Mouse (Mus musculus): ENCODE measurements around the gene Olfr1320.
"Not testable (repeated sequence)": the region's sequence is repeated elsewhere in the genome, so short reads cannot be mapped to it uniquely, and the experiment has no call there.

The Olfr1320 gene

DNA sequence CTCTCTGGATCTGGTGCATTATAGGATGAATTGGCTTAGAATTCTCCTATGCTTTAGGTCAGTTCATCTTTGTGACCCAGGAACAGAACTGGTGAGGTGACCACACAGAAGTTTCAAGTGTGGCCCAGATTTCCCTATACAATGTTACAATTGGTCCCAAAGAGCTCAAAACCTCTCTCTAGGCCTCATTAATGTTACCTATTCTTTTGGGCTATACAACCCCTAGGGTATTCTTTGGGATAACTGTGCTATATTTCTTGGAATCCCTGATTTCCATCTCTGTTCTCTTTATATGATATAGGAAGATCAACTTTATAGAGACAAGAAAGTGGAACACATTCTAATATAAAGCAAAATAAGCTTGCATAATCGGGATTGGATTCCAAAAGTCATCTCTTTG, at the start of gene Olfr1320:
Gene Olfr1320 (plus strand): TSS at position 301 of the 400 bp plus-strand sequence.
- DNase-seq (ENCODE audit: low spot score): no peak

DNA sequence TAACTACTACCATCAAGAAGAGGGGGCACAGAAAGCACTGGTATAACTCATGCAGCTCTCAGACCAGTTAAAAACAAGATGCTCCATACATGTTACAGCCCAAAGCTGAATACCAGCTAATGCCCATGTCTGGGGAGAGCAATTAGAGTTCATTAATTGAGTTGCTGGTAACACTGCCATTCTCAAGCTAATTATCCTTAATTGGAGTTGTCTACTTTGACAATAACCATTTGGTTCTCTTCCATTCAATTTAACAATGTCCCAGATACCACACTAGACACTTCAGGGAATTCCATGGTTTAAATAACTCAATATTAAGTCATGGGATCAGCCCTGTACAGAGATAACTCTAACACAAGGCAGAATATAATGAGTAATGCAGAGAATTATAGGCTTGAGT, 44.6 kb upstream of the Olfr1320 start:
- no peak for DNase-seq (ENCODE audit: low spot score)

DNA sequence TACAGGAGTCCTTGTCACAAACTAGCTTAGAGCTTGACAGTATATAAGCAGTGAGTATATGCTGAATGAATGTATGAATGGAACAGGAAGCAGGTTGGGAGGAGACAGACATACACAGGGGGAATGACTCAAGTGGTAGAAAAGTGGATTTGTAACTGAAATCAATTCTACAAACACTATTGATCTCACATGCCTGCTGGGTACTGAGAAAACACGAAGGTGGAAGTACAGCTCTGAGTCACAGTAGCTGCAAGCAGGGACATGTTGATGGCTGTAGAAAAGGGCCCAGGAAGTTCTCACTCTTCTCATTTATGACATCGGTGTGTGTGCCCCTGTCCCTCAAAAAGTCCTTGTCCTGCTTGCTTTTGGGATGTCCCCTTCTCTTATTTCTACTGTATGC, 40.9 kb upstream of the Olfr1320 start:
- no peak for DNase-seq (ENCODE audit: low spot score)

DNA sequence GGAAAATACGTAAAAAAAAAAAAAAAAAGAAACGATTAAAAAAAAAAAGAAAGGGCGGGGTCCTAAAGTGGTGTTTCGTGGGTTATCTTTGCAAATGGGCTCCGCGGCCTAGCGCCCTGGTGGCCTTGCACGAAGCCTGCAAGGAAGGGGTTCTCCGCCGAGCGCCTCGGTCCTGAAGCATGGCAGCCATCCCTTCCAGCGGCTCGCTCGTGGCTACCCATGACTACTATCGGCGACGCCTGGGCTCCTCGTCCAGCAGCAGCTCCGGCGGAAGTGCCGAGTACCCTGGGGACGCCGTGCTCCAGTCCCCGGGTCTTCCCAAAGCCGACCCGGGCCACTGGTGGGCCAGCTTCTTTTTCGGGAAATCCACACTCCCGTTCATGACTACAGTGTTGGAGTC, 11.4 kb upstream of the Olfr1320 start:
- DNase-seq (ENCODE audit: low spot score): not testable (repeated sequence)

Data from ovary, postnatal 36 days (tissue).